Mouse (Mus musculus) lung, embryonic 14.5 days (tissue): ENCODE results near the gene Qk. TPM values are rescaled to one million over a fixed set of nuclear protein-coding genes. Genes with fewer than 3 reads are reported as not detected.

Experiments used
- ATAC-seq: fragments of 200-750 bp; cut with Nextera tagmentation; 2 replicates; pipeline ENCODE4 v1.8.0; 2017; ENCODE audit warnings: mild to moderate bottlenecking, moderate TSS enrichment, moderate library complexity; ENCODE audit not compliant: insufficient read depth
- DNase-seq: peaks from one replicate; pipeline ENCODE4 v3.0.0-alpha.2; 2015
- H3K27ac ChIP-seq: fragments of 300-500 bp; sonication (generic); 2 replicates; pipeline ENCODE4 v1.5.1; 2014; ENCODE audit warnings: low read depth, mild to moderate bottlenecking, moderate library complexity
- H3K27me3 ChIP-seq: fragments of 300-500 bp; sonication (generic); 2 replicates; pipeline ENCODE4 v1.6.1; 2014; ENCODE audit warnings: low read length, control low read depth; ENCODE audit not compliant: insufficient read depth
- H3K36me3 ChIP-seq: fragments of 300-500 bp; sonication (generic); 2 replicates; pipeline ENCODE4 v1.6.1; 2014; ENCODE audit warnings: control low read depth; ENCODE audit not compliant: insufficient read depth
- H3K4me1 ChIP-seq: fragments of 300-500 bp; sonication (generic); 2 replicates; pipeline ENCODE4 v1.6.1; 2014; ENCODE audit warnings: antibody characterized with exemption, control low read depth; ENCODE audit not compliant: insufficient read depth
- H3K4me2 ChIP-seq: fragments of 300-500 bp; sonication (generic); 2 replicates; pipeline ENCODE4 v1.6.1; 2014; ENCODE audit warnings: mild to moderate bottlenecking
- H3K4me3 ChIP-seq: fragments of 300-500 bp; sonication (generic); 2 replicates; pipeline ENCODE4 v1.5.1; 2014; ENCODE audit warnings: low read depth, low read length
- H3K9ac ChIP-seq: fragments of 300-500 bp; sonication (generic); 2 replicates; pipeline ENCODE4 v1.6.1; 2014
- H3K9me3 ChIP-seq: fragments of 300-500 bp; sonication (generic); 2 replicates; pipeline ENCODE4 v1.6.1; 2016; ENCODE audit warnings: low read depth, low read length, control low read depth
- CTCF ChIP-seq: IDR thresholded peaks from 2 replicates; pipeline ENCODE4 v1.5.1; 2016; ENCODE audit warnings: antibody characterized with exemption, low read depth
- WGBS: fragments of 180-500 bp; shearing (Covaris S2); extraction: QIAGEN DNeasy Blood & Tissue Kit; methylation state at CpG from one replicate; pipeline ENCODE4 v1.1.7; 2014; 5-methylcytosine and 5-hydroxymethylcytosine counted together
- polyA plus RNA-seq: library from polyadenylated mRNA; unstranded; fragments of >200 nt; fragmentation: Nextera tagmentation; extraction: Ambion mirVana; gene quantifications from 2 replicates; pipeline ENCODE4 v1.2.1, GENCODE M21; 2014

The Qk gene
- polyA plus RNA-seq, 1 experiment from 2014 or later = 49.7 TPM

GRCm38 (mm10) chr17:10335809-10336499 lies 16.3 kb upstream of the Qk start:
- peak overlapping the region; percentile 85 for H3K27ac ChIP-seq
- ATAC-seq = 0 out of 2 replicates have a peak, but pooled peaks have one; percentile 50
- H3K4me2 ChIP-seq = peak overlapping the region; percentile 77
- H3K4me1 ChIP-seq = peaks cover 21% of the 10 kb centered on the region
- no peaks in the 10 kb centered on the region for H3K36me3 ChIP-seq
- peak; percentile 69 for DNase-seq
- peak overlapping the region; percentile 38 for H3K4me3 ChIP-seq
- no peaks in the 10 kb centered on the region for H3K9me3 ChIP-seq
- WGBS = 23% methylated on average over 16 of the region's 16 CpGs
- no peak for TF ChIP-seq CTCF
- H3K27me3 ChIP-seq = no peaks in the 10 kb centered on the region
- H3K9ac ChIP-seq = peak overlapping the region; percentile 64

- peak; percentile 42; the same call in 1 of the 2 replicates for TF ChIP-seq CTCF
- Histone ChIP-seq H3K27ac (peak overlapping the region; percentile 85), H3K9me3 (no peaks in the 10 kb centered on the region), H3K36me3 (no peaks in the 10 kb centered on the region), H3K4me3 (peak overlapping the region; percentile 38), H3K4me2 (peak overlapping the region; percentile 77), H3K27me3 (no peaks in the 10 kb centered on the region), H3K4me1 (peaks cover 21% of the 10 kb centered on the region), H3K9ac (peak overlapping the region; percentile 64)
- 2% methylated on average over 31 of the region's 31 CpGs for WGBS
- peak; percentile 86 for DNase-seq
- ATAC-seq = peak; percentile 88
Observed at GRCm38 (mm10) chr17:10334957-10335690, 15.5 kb upstream of the Qk start.

GRCm38 (mm10) chr17:10334481-10334880 lies 14.8 kb upstream of the Qk start:
- Histone ChIP-seq H3K4me2 (peak overlapping the region; percentile 77), H3K4me1 (peaks cover 21% of the 10 kb centered on the region), H3K36me3 (no peaks in the 10 kb centered on the region), H3K27me3 (no peaks in the 10 kb centered on the region), H3K9me3 (no peaks in the 10 kb centered on the region), H3K9ac (peak overlapping the region; percentile 64), H3K27ac (peak overlapping the region; percentile 85), H3K4me3 (peak overlapping the region; percentile 38)
- TF ChIP-seq CTCF = no peak
- 31% methylated on average over 1 of the region's 1 CpGs for WGBS
- no peak for ATAC-seq
- no peak for DNase-seq

GRCm38 (mm10) chr17:10333321-10333720 lies 13.7 kb upstream of the Qk start:
- 86% methylated on average over 8 of the region's 8 CpGs for WGBS
- no peak overlapping the region for H3K27ac ChIP-seq
- H3K4me2 ChIP-seq = no peak overlapping the region

GRCm38 (mm10) chr17:10332127-10332526 lies 12.5 kb upstream of the Qk start:
- ATAC-seq (no peak), DNase-seq (no peak)
- no peak overlapping the region for H3K4me2 ChIP-seq
- H3K9me3 ChIP-seq = no peaks in the 10 kb centered on the region
- whole genome bisulfite sequencing = 63% methylated on average over 3 of the region's 3 CpGs
- H3K27me3 ChIP-seq = no peaks in the 10 kb centered on the region
- no peak overlapping the region for H3K4me3 ChIP-seq
- H3K36me3 ChIP-seq = no peaks in the 10 kb centered on the region
- H3K27ac ChIP-seq = no peak overlapping the region
- H3K9ac ChIP-seq = no peak overlapping the region
- H3K4me1 ChIP-seq = peaks cover 14% of the 10 kb centered on the region
- no peak for TF ChIP-seq CTCF

More at GRCm38 (mm10) chr17:10333321-10333720, 13.7 kb upstream of the Qk start:
- peaks cover 19% of the 10 kb centered on the region for H3K4me1 ChIP-seq
- H3K27me3 ChIP-seq = no peaks in the 10 kb centered on the region
- no peaks in the 10 kb centered on the region for H3K36me3 ChIP-seq
- no peak for ATAC-seq
- no peak for TF ChIP-seq CTCF
- no peaks in the 10 kb centered on the region for H3K9me3 ChIP-seq
- no peak overlapping the region for H3K9ac ChIP-seq
- no peak for DNase-seq
- no peak overlapping the region for H3K4me3 ChIP-seq

- ATAC-seq (no peak), DNase-seq (no peak)
- H3K27me3 ChIP-seq = no peaks in the 10 kb centered on the region
- H3K36me3 ChIP-seq = no peaks in the 10 kb centered on the region
- H3K4me2 ChIP-seq = no peak overlapping the region
- peaks cover 2% of the 10 kb centered on the region; the same call in 1 of the 2 replicates for H3K4me1 ChIP-seq
- H3K27ac ChIP-seq = no peak overlapping the region
- H3K4me3 ChIP-seq = no peak overlapping the region
- WGBS = 42% methylated on average over 5 of the region's 5 CpGs
- H3K9me3 ChIP-seq = no peaks in the 10 kb centered on the region
- TF ChIP-seq CTCF = no peak
- no peak overlapping the region for H3K9ac ChIP-seq
Observed at GRCm38 (mm10) chr17:10329461-10329860, 9.8 kb upstream of the Qk start.

GRCm38 (mm10) chr17:10328544-10329100 lies 9.0 kb upstream of the Qk start:
- no peak overlapping the region for H3K27ac ChIP-seq
- no peak for ATAC-seq
- TF ChIP-seq CTCF = no peak
- H3K4me3 ChIP-seq = no peak overlapping the region
- H3K4me2 ChIP-seq = no peak overlapping the region
- H3K36me3 ChIP-seq = no peaks in the 10 kb centered on the region
- H3K27me3 ChIP-seq = no peaks in the 10 kb centered on the region
- H3K9ac ChIP-seq = no peak overlapping the region
- WGBS = 89% methylated on average over 9 of the region's 9 CpGs
- no peaks in the 10 kb centered on the region for H3K4me1 ChIP-seq
- H3K9me3 ChIP-seq = no peaks in the 10 kb centered on the region
- no peak for DNase-seq
